Mouse (Mus musculus) neural tube, embryonic 11.5 days (tissue): ENCODE data around the gene Elovl6. TPM values are rescaled to one million over a fixed set of nuclear protein-coding genes. Genes with fewer than 3 reads are reported as not detected.

Experiments used
- ATAC-seq: fragments of 200-750 bp; cut with Nextera tagmentation; 2 replicates; pipeline ENCODE4 v1.8.0; 2017; ENCODE audit warnings: moderate number of reproducible peaks, mild to moderate bottlenecking, moderate TSS enrichment, moderate library complexity; ENCODE audit not compliant: insufficient read depth, low FRiP score, low TSS enrichment
- DNase-seq: peaks from one replicate; pipeline ENCODE4 v3.0.0-alpha.2; 2015; ENCODE audit warnings: low spot score
- H3K27ac ChIP-seq: fragments of 300-500 bp; sonication (generic); 2 replicates; pipeline ENCODE4 v1.5.1; 2014; ENCODE audit warnings: low read depth, mild to moderate bottlenecking, low read length
- H3K27me3 ChIP-seq: fragments of 300-500 bp; sonication (generic); 2 replicates; pipeline ENCODE4 v1.6.1; 2014; ENCODE audit warnings: mild to moderate bottlenecking, low read length, mixed read lengths; ENCODE audit not compliant: control insufficient read depth, insufficient read depth
- H3K36me3 ChIP-seq: fragments of 300-500 bp; sonication (generic); 2 replicates; pipeline ENCODE4 v1.6.1; 2014; ENCODE audit warnings: mild to moderate bottlenecking, low read length, moderate library complexity, mixed read lengths; ENCODE audit not compliant: control insufficient read depth, insufficient read depth
- H3K4me1 ChIP-seq: fragments of 300-500 bp; sonication (generic); 2 replicates; pipeline ENCODE4 v1.6.1; 2014; ENCODE audit warnings: low read length, mixed read lengths; ENCODE audit not compliant: control insufficient read depth, insufficient read depth
- H3K4me2 ChIP-seq: fragments of 300-500 bp; sonication (generic); 2 replicates; pipeline ENCODE4 v1.6.1; 2014; ENCODE audit warnings: low read depth, mild to moderate bottlenecking, moderate library complexity
- H3K4me3 ChIP-seq: fragments of 300-500 bp; sonication (generic); 2 replicates; pipeline ENCODE4 v1.5.1; 2014; ENCODE audit warnings: low read depth, low read length
- H3K9ac ChIP-seq: fragments of 300-500 bp; sonication (generic); 2 replicates; pipeline ENCODE4 v1.6.1; 2014; ENCODE audit warnings: mild to moderate bottlenecking, low read length
- H3K9me3 ChIP-seq: fragments of 300-500 bp; sonication (generic); 2 replicates; pipeline ENCODE4 v1.6.1; 2016; ENCODE audit warnings: low read length; ENCODE audit not compliant: control insufficient read depth
- WGBS: fragments of 180-500 bp; shearing (Covaris S2); extraction: QIAGEN DNeasy Blood & Tissue Kit; methylation state at CpG from one replicate; pipeline ENCODE4 v1.1.7; 2014; 5-methylcytosine and 5-hydroxymethylcytosine counted together
- polyA plus RNA-seq: library from polyadenylated mRNA; unstranded; fragments of >200 nt; fragmentation: Nextera tagmentation; extraction: Ambion mirVana; gene quantifications from 2 replicates; pipeline ENCODE4 v1.2.1, GENCODE M21; 2014

Elovl6 gene
- polyA plus RNA-seq, 1 experiment from 2014 or later = 47.1 TPM

DNA sequence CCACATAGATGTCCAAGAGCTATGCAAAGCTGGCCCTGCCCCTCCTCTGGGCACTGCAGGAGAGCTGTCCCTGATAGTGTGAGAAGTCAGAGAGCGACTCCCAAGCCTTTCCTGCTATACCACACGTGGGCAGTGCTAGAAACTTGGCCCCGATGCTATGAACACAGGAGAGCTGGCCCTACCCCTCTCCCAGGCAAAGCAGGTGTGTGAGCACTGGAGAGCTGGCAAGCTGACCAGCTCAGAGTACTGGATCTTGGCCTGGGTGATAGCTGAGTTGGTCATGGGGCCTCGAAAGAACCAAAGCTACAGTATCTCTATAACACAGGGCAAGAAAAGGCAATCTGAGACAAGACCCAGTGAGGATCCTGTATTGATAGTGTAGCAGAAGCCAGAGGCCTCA lies 124.4 kb downstream of the Elovl6 start:
- H3K36me3 ChIP-seq = no peaks in the 10 kb centered on the region
- no peak for ATAC-seq
- no peaks in the 10 kb centered on the region for H3K4me1 ChIP-seq
- no peaks in the 10 kb centered on the region for H3K27me3 ChIP-seq
- H3K9ac ChIP-seq = no peak overlapping the region
- H3K4me3 ChIP-seq = no peak overlapping the region
- DNase-seq = no peak
- no peak overlapping the region for H3K4me2 ChIP-seq
- H3K27ac ChIP-seq = no peak overlapping the region
- no peaks in the 10 kb centered on the region for H3K9me3 ChIP-seq
- WGBS = 81% methylated on average over 4 of the region's 4 CpGs

DNA sequence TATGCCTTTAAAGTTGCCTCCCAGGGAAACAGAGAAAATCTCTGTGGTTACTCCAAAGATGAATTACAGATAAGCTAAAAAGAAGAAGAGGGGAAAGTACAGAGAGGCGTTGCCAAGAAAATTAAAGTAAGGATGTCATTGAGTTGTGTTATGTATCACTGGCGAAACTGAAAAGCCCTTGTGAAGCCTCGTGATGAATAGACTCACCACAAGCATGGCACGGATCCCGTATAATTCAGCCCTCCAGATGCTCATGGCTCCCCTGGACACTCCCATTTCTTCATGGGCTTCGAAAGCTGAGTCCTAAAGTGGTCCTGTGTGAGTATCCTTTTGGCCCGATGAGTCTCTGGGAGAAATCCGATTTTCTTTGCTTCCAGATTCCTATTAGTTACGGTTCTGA lies 125.1 kb downstream of the Elovl6 start:
- Histone ChIP-seq H3K9me3 (no peaks in the 10 kb centered on the region), H3K4me3 (no peak overlapping the region), H3K4me2 (no peak overlapping the region), H3K27me3 (no peaks in the 10 kb centered on the region), H3K36me3 (no peaks in the 10 kb centered on the region), H3K27ac (no peak overlapping the region), H3K4me1 (no peaks in the 10 kb centered on the region), H3K9ac (no peak overlapping the region)
- DNase-seq = no peak
- 90% methylated on average over 9 of the region's 9 CpGs for WGBS
- no peak for ATAC-seq

DNA sequence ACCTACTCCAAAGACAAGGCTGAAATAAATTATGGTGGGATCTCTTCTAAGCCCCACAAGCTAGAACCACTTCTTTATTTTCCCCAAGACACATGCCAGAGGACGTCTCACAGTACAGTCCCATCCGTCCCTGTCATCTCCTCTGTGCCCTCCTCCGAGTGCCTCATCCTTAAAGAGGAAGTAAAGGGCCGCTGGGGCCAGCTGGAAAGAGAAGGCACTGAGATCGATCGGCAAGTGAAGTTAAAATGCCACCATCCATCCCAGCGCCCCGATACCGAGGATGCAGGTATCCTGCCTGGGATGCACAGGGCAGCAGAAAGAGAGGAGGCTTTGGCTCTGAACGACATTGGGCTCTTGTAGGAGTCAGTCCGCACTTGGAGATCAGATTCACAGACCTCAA lies 125.6 kb downstream of the Elovl6 start:
- H3K36me3 ChIP-seq = no peaks in the 10 kb centered on the region
- ATAC-seq (no peak), DNase-seq (no peak)
- no peak overlapping the region for H3K4me2 ChIP-seq
- no peaks in the 10 kb centered on the region for H3K4me1 ChIP-seq
- 81% methylated on average over 11 of the region's 11 CpGs for WGBS
- H3K27ac ChIP-seq = no peak overlapping the region
- H3K27me3 ChIP-seq = no peaks in the 10 kb centered on the region
- no peak overlapping the region for H3K9ac ChIP-seq
- H3K4me3 ChIP-seq = no peak overlapping the region
- no peaks in the 10 kb centered on the region for H3K9me3 ChIP-seq

DNA sequence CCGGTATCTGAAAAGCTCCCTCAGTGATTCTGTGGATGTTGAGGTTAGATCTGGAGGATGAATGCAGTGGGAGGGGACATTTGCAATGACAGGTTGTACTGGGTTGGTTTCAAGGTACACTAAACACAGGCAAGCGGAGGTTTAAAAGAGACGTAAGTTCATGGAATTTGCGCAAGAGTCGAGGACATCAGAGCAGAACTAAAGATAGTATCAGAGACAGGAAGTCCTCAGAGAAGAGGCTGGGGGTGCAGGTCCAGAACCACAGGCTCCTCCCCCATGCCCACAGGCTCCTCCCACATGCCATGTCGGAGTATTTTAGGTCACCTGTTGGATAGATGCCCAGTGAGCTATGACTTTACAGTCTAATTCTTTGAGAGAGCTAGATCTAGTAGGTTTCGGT lies 126.6 kb downstream of the Elovl6 start:
- H3K27me3 ChIP-seq = no peaks in the 10 kb centered on the region
- no peak overlapping the region for H3K4me3 ChIP-seq
- 92% methylated on average over 7 of the region's 7 CpGs for WGBS
- H3K4me2 ChIP-seq = no peak overlapping the region
- H3K9me3 ChIP-seq = no peaks in the 10 kb centered on the region
- H3K36me3 ChIP-seq = no peaks in the 10 kb centered on the region
- no peak overlapping the region for H3K27ac ChIP-seq
- no peak overlapping the region for H3K9ac ChIP-seq
- no peak for DNase-seq
- no peaks in the 10 kb centered on the region for H3K4me1 ChIP-seq
- ATAC-seq = no peak

DNA sequence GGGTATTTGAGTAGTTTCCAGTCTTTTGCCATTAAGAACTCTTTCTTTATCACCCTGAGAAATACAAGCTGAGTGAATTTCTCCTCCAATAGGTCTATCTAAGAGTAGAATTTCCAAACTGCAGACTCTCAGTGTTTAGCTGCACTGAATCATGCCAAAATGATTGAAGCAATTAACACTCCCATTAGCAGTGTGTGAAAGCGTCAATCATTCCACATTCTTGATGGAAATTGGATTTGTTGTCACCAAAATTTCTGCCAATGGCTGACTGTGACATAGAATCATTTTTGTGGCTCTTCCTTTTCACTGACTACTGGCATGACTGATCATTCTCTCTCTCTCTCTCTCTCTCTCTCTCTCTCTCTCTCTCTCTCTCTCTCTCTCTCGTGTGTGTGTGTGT lies 131.8 kb downstream of the Elovl6 start:
- Histone ChIP-seq H3K4me1 (no peaks in the 10 kb centered on the region), H3K4me2 (no peak overlapping the region), H3K27me3 (no peaks in the 10 kb centered on the region), H3K36me3 (no peaks in the 10 kb centered on the region), H3K27ac (no peak overlapping the region), H3K9me3 (no peaks in the 10 kb centered on the region), H3K4me3 (no peak overlapping the region), H3K9ac (no peak overlapping the region)
- 97% methylated on average over 2 of the region's 2 CpGs for WGBS
- ATAC-seq (no peak), DNase-seq (no peak)

DNA sequence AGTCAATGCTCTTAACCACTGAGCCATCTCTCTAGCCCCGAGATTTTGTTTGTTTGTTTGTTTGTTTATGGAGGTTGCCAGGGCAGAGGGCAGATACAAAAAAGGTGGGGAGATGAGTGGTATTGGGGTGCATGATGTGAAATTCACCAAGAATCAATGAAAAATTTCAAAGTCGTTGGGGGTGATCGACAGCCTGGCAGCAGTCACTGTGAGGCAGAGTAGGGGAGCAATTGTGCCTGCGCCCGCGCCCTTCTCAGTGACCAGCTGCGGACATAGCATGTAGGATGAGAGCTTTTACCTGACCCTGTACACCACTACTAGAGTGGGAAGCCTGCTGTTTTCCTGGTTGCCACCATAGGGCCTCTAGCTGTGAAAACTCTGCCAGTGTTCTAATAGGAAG lies 143.8 kb downstream of the Elovl6 start:
- Histone ChIP-seq H3K9ac (no peak overlapping the region), H3K36me3 (no peaks in the 10 kb centered on the region), H3K27me3 (no peaks in the 10 kb centered on the region), H3K27ac (no peak overlapping the region), H3K4me2 (no peak overlapping the region), H3K4me1 (no peaks in the 10 kb centered on the region), H3K9me3 (no peaks in the 10 kb centered on the region), H3K4me3 (no peak overlapping the region)
- 91% methylated on average over 7 of the region's 7 CpGs for WGBS
- DNase-seq = no peak
- no peak for ATAC-seq

DNA sequence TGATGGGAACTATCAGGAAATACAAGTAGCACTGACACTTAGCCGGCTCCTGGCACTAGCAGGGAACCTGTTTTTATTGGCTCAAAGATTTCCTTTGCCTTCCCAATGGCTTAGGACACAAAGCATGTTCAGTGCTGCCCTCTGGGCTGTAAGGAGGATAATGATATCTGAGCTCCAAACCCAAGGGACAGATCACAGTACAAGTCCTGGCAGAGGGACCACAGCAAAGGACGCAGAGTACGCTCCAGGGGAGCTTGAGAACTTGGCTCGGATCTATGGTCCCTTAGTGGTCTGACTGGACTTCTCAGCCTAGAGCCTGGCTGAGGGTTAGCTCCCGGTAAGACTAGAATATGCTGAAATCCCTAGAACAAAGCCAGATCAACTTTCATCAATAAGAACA lies 148.1 kb downstream of the Elovl6 start:
- no peaks in the 10 kb centered on the region for H3K4me1 ChIP-seq
- H3K27me3 ChIP-seq = no peaks in the 10 kb centered on the region
- no peak overlapping the region for H3K4me3 ChIP-seq
- WGBS = 58% methylated on average over 5 of the region's 5 CpGs
- H3K4me2 ChIP-seq = no peak overlapping the region
- H3K9me3 ChIP-seq = no peaks in the 10 kb centered on the region
- no peak overlapping the region for H3K9ac ChIP-seq
- H3K36me3 ChIP-seq = no peaks in the 10 kb centered on the region
- ATAC-seq (no peak), DNase-seq (no peak)
- no peak overlapping the region for H3K27ac ChIP-seq

DNA sequence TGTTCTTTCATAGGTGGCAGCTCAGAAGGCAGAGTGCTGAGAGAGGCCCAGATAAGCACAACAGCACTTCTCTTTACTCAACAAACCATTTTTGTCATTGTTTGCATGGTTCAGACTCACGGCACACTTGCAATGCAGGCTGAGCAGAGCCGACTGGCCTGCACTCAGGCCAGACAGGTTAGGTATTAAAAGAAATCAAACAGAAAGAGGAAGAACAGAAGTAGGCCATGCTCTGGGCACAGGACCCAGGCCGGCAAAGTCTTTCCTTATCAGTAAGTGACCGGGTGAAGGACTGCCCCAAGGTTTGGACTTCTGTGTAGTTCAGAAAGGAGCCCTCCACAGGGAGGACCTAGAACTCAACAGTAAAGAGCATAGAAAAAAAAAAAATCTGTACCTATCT lies 149.7 kb downstream of the Elovl6 start:
- no peak for ATAC-seq
- 95% methylated on average over 4 of the region's 4 CpGs for WGBS

DNA sequence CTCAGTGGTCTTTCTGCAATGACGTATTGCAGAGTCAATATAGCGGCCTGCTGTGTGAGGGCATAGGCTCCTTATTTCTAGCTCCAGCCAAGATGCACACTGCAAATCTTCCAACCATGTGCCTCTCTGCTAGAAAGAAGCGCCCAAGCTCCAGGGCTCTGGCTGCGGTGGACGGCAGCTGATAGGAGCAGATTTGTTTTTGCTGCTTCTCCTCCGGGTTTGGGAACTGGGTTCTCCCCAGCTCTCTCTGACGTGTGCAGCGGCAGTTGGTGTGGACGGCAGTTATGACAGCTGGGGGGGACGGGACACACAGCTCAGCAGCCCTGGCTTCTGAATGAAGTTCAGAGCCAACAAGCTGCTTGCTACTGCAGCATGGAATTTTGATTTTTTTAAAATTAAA lies 150.2 kb downstream of the Elovl6 start:
- ATAC-seq (no peak), DNase-seq (no peak)
- H3K36me3 ChIP-seq = no peaks in the 10 kb centered on the region
- H3K9ac ChIP-seq = no peak overlapping the region
- H3K4me1 ChIP-seq = no peaks in the 10 kb centered on the region
- H3K27ac ChIP-seq = no peak overlapping the region
- H3K4me2 ChIP-seq = no peak overlapping the region
- 88% methylated on average over 10 of the region's 10 CpGs for WGBS
- no peaks in the 10 kb centered on the region for H3K27me3 ChIP-seq
- H3K4me3 ChIP-seq = no peak overlapping the region
- no peaks in the 10 kb centered on the region for H3K9me3 ChIP-seq

More for the DNA sequence above, 149.7 kb downstream of the Elovl6 start:
- no peak for DNase-seq
- Histone ChIP-seq H3K27me3 (no peaks in the 10 kb centered on the region), H3K4me1 (no peaks in the 10 kb centered on the region), H3K4me2 (no peak overlapping the region), H3K27ac (no peak overlapping the region), H3K36me3 (no peaks in the 10 kb centered on the region), H3K9ac (no peak overlapping the region), H3K4me3 (no peak overlapping the region), H3K9me3 (no peaks in the 10 kb centered on the region)
